Mouse (Mus musculus): ENCODE measurements around the gene Sapcd2. TPM values are rescaled to one million over a fixed set of nuclear protein-coding genes. Genes with fewer than 3 reads are reported as not detected.

Sapcd2 gene
- total RNA-seq, 2 experiments from 2014 or later = 16.0 to 18.3 TPM

DNA sequence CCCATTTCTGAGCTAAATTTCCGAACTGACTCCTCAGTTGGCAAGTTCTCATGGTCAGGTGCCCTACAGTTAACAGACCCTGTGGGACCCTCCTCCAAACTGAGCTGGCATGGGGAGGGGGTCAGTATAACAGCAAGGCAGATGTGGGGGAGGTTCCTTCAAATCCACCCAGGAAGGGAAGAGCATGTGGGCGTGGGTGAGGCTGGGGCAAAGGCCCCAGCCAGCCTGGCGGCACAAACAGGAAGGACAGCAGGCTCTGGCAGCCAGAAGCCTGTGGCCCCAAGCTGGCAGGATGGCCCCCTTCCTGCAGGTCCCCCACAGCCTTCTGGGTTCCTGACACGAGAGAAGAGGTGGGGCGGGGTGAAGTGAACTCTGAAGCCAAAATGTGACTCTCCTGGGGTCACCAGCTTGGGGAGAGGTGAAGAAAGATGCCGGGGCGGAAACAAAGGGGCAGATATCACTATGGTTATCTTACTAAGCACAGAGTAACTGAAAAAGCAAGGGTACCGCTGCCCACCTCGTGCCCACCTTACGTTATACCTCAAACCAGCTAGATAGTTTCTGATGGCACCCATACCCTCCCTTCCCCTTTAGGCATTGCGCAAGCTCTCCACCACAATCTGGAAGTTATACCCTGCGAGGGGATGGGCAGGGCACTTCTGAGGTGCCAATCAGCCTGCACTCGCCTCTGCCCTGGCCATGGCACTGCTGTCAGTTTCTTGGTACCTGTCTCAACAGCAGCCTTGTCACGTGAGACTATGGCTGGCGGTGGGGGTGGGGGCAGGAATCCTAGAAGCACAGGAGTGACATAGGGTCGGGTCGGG is 50.7 kb downstream of the Sapcd2 start, which contains the start of gene Fut7:
Gene Fut7 (plus strand): TSS at position 681 of the 824 bp plus-strand sequence.
- no peak for DNase-seq (ENCODE audit: low spot score in 2 of 2)

GRCm38 (mm10) chr2:25423626-25424025 is 51.5 kb downstream of the Sapcd2 start:
- DNase-seq (ENCODE audit: low spot score in 2 of 2) = no peak

DNA sequence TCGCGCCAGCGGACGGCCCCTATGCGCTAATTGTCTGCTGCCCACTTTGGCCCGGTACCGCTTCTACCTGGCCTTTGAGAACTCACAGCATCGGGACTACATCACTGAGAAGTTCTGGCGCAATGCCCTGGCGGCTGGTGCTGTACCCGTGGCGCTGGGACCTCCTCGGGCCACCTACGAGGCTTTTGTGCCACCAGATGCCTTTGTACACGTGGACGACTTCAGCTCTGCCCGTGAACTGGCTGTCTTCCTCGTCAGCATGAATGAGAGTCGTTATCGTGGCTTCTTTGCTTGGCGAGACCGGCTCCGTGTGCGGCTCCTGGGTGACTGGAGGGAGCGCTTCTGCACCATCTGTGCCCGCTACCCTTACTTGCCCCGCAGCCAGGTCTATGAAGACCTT is 53.4 kb downstream of the Sapcd2 start:
- no peak for DNase-seq (ENCODE audit: low spot score in 2 of 2)

DNA sequence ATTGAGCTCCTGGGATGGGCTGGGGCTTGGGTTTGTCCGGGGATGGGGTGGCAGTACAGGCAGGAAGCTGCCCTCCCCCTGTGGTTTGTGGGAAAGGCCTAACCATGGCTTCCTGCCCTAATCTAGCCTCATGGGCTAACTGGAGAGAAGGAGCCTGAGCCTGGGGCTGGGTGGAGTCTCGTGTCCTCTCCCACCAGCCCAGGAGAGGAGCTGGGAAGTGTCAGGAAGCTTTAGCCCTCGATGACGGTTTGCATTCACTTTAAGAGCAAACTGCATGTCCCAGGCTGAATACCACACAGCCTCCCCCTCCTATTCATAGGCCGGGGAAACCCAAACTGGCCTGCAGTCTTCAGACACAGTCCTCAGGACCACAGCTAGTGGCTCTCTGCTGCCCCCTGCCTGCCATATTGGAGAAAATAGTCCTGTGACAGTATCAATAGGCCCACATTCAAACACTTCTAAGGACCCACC is 54.6 kb downstream of the Sapcd2 start:
- peak; percentile 76 to 84 for DNase-seq (ENCODE audit: low spot score in 2 of 2)

GRCm38 (mm10) chr2:25427256-25427655 is 55.1 kb downstream of the Sapcd2 start:
- no peak for DNase-seq (ENCODE audit: low spot score in 2 of 2)

Other genes with a start within 250 kb of the Sapcd2 start
- 10 to 100 TPM; 43.0 to 50.3 TPM for gene Nrarp, start 191.6 kb upstream of the Sapcd2 start, total RNA-seq (2021)
- gene Tor4a, start 175.4 kb upstream of the Sapcd2 start, total RNA-seq (2021) = 1 to 10 TPM; 1.8 to 2.4 TPM
- 10 to 100 TPM; 50.6 to 59.3 TPM for gene Nelfb, start 160.8 kb upstream of the Sapcd2 start, total RNA-seq (2021)
- not detected for gene Stpg3, start 157.7 kb upstream of the Sapcd2 start, total RNA-seq (2021)
- not detected for gene Fam166a, start 153.6 kb upstream of the Sapcd2 start, total RNA-seq (2021)
- 100 to 1,000 TPM; 394 to 449 TPM for gene Tubb4b, start 147.6 kb upstream of the Sapcd2 start, total RNA-seq (2021)
- gene Slc34a3, start 138.0 kb upstream of the Sapcd2 start, total RNA-seq (2021) = not detected
- not detected for gene Rnf224, start 135.5 kb upstream of the Sapcd2 start, total RNA-seq (2021)
- 100 to 1,000 TPM; 212 to 216 TPM for gene Rnf208, start 130.1 kb upstream of the Sapcd2 start, total RNA-seq (2021)
- gene Cysrt1, start 129.9 kb upstream of the Sapcd2 start, total RNA-seq (2021) = not detected
- gene AL732309.1, start 125.5 kb upstream of the Sapcd2 start, total RNA-seq (2021) = 1 to 10 TPM in 1 of 2 experiments, under 1 TPM in 1; 0.45 to 4.0 TPM
- 10 to 100 TPM; 35.6 to 39.1 TPM for gene Tmem203, start 116.9 kb upstream of the Sapcd2 start, total RNA-seq (2021)
- gene Tprn, start 109.7 kb upstream of the Sapcd2 start, total RNA-seq (2021) = 10 to 100 TPM; 13.9 to 14.0 TPM
- 10 to 100 TPM; 77.2 to 83.4 TPM for gene Ssna1, start 99.9 kb upstream of the Sapcd2 start, total RNA-seq (2021)
- 10 to 100 TPM; 82.8 to 85.3 TPM for gene Anapc2, start 99.8 kb upstream of the Sapcd2 start, total RNA-seq (2021)
- not detected for gene Tmem210, start 84.2 kb upstream of the Sapcd2 start, total RNA-seq (2021)
- not detected for gene Lrrc26, start 82.4 kb upstream of the Sapcd2 start, total RNA-seq (2021)
- 100 to 1,000 TPM; 345 to 348 TPM for gene Grin1, start 53.1 kb upstream of the Sapcd2 start, total RNA-seq (2021)
- gene Man1b1, start 40.0 kb upstream of the Sapcd2 start, total RNA-seq (2021) = 10 to 100 TPM; 51.3 to 59.8 TPM
- gene Dpp7, start 16.0 kb upstream of the Sapcd2 start, total RNA-seq (2021) = 10 to 100 TPM; 21.2 to 28.0 TPM
- 10 to 100 TPM; 11.2 to 11.5 TPM for gene Uap1l1, start 6.6 kb upstream of the Sapcd2 start, total RNA-seq (2021)
- gene Entpd2, start 23.6 kb downstream of the Sapcd2 start, total RNA-seq (2021) = 10 to 100 TPM; 26.1 to 26.6 TPM
- gene Npdc1, start 27.0 kb downstream of the Sapcd2 start, total RNA-seq (2021) = 100 to 1,000 TPM; 416 to 446 TPM
- gene Fut7, start 50.9 kb downstream of the Sapcd2 start, total RNA-seq (2021) = under 1 TPM; 0.33 to 0.78 TPM
- 100 to 1,000 TPM; 107 to 118 TPM for gene Abca2, start 56.4 kb downstream of the Sapcd2 start, total RNA-seq (2021)
- gene Clic3, start 84.5 kb downstream of the Sapcd2 start, total RNA-seq (2021) = under 1 TPM in 1 of 2 experiments, not detected in 1; 0.60 TPM
- 10 to 100 TPM; 56.1 to 68.6 TPM for gene Paxx, start 88.8 kb downstream of the Sapcd2 start, total RNA-seq (2021)
- gene Ptgds, start 97.7 kb downstream of the Sapcd2 start, total RNA-seq (2021) = 100 to 1,000 TPM; 257 to 743 TPM
- gene Lcn12, start 121.6 kb downstream of the Sapcd2 start, total RNA-seq (2021) = not detected
- 100 to 1,000 TPM; 132 to 140 TPM for gene Fbxw5, start 128.4 kb downstream of the Sapcd2 start, total RNA-seq (2021)
- gene C8g, start 129.4 kb downstream of the Sapcd2 start, total RNA-seq (2021) = 1 to 10 TPM; 1.5 to 1.9 TPM
- gene Traf2, start 174.6 kb downstream of the Sapcd2 start, total RNA-seq (2021) = 10 to 100 TPM in 1 of 2 experiments, 1 to 10 TPM in 1; 9.0 to 10.5 TPM
- 100 to 1,000 TPM; 232 to 242 TPM for gene Edf1, start 185.5 kb downstream of the Sapcd2 start, total RNA-seq (2021)
- gene Mamdc4, start 202.5 kb downstream of the Sapcd2 start, total RNA-seq (2021) = 1 to 10 TPM; 1.0 to 5.4 TPM
- gene Phpt1, start 202.9 kb downstream of the Sapcd2 start, total RNA-seq (2021) = 10 to 100 TPM; 94.5 to 99.8 TPM
- 10 to 100 TPM; 82.7 to 84.8 TPM for gene Ajm1, start 209.4 kb downstream of the Sapcd2 start, total RNA-seq (2021)
- 10 to 100 TPM; 84.7 to 96.9 TPM for gene Rabl6, start 236.2 kb downstream of the Sapcd2 start, total RNA-seq (2021)
- not detected for gene Ccdc183, start 245.4 kb downstream of the Sapcd2 start, total RNA-seq (2021)
- 10 to 100 TPM; 19.9 to 21.1 TPM for gene Tmem141, start 249.7 kb downstream of the Sapcd2 start, total RNA-seq (2021)

Measured in layer of hippocampus, postnatal 10 days (tissue).